Mouse (Mus musculus): Measurements from ENCODE around the gene Nceh1.

Nceh1 gene

DNA sequence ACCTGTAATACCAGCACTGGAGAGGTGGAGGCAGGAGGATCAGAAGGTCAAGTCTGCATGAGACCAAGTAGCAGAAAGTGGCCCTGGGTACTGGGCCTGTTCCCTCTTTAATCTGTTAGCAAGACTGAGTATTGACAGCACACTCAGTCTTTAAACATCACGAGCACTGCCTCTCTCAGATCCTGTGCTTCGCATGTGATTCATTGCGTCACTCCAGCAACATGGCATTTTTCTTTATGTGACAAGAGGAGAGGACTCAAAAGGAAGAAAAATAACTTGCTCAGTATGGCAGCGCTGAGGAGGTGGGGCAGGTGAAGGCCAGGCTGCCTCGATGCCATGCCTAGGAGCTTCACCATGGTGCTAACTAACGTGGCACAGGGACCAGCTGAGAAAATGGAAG, 9.1 kb downstream of the Nceh1 start:
- no peak for DNase-seq

DNA sequence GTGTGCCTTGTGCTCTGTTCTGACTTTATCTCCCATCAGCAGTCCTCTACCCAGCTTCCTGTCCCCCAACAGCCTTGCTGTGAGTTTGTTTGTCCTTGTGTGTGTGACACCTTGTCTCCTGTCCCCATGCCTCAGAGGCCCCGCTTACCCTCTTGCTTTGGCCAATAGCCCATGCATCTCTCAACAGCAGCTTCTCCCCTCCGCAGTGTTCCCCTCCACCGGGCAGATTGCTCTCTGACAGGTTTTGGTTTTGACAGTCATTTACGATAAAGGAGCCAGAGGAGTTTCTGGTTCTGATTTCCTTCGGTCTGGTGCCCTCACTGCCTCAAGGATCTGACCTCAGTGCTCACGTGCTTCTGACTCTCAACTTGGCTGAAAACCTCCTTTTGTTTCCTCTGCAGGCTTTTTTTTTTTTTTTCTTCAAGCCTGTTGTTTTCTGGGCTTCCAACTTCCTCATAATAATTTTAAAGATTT, 11.1 kb downstream of the Nceh1 start:
- DNase-seq, result no peak

DNA sequence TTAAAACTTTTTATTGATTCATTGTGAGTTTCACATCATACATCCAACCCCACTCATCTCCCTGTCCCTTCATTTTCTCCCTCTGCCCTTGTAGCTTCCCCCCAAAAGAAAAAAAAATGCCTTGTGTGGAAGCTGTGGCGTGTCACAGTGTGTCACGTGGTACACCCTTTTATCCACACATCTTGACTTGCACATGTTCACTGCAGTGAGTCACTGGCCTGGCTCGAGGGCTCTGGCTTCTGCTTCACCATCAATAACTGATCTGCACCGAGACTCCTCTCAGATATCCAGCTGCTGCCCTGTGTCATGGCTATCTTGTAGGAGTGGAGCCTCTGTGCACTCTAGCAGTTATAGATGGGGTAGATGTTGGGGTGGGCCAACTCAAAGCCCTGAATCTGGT, 12.4 kb downstream of the Nceh1 start:
- DNase-seq, result no peak

DNA sequence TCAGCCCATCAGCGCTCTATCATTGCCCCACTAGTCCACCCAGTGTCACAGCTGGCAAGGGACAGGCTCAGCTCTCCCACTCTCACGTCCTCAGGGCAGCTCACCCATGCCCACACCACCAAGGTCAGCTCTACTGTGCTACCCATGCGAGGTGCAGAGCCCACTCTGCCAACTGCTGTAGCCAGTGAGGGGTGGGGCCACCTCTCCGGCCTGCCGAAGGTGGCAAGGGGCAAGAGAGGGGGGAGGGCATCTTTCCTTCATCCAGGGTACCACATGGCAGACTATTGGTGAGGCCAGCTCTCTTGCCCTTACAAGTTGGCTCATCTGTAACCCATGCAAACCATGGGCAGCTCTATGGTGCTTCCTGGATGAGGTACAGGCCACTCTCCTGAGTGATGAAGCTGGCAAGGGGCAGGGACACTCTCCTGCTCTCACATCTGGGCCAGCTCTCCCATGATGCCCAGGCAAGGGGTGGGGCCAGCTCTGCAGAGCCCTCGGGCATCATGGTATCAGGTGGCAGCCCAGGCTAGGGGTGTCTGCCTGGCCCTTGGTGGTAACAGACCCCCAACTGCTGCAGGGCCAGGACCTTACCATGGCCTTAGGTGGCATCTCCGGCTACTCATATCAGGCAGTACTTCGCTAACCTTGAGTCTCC, 12.9 kb downstream of the Nceh1 start:
- no peak for DNase-seq

DNA sequence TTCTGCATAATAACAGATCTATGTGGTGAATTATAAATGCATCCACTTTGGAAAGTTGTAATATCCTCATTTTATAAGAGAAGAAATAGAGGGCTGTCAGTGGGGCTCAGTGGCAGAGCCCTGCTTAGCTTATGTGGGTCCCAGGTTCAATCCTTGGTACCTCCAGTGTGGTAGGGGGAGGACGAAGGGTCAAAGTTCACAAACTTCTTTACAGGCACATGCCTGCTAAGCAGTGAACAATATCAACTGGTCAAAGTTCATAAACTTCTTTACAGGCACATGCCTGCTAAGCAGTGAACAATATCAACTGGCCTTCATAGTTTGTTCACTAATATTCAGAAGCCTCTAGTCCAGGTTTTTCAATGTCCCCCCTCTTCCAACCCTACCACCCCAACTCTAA, 13.8 kb downstream of the Nceh1 start:
- DNase-seq, result no peak

DNA sequence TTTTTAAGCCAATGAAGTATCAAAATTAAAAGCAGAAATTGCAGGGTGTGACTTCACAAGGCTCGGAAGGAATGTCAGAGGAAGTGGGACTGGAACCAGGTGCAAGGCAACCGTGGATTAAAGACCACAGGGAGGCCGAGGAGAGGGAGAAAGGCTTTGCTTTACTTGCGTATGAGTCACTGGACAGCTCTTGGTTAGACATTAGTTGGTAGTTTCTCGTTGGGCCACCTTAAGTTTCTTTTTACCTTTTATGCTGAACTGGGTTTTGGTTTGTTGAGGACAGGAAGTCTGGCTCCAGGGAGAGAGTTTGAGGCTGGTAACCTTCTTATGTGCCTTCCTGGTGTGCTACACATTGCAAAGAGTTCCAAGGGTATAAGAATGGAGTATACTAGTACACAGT, 15.1 kb downstream of the Nceh1 start:
- DNase-seq, result no peak

DNA sequence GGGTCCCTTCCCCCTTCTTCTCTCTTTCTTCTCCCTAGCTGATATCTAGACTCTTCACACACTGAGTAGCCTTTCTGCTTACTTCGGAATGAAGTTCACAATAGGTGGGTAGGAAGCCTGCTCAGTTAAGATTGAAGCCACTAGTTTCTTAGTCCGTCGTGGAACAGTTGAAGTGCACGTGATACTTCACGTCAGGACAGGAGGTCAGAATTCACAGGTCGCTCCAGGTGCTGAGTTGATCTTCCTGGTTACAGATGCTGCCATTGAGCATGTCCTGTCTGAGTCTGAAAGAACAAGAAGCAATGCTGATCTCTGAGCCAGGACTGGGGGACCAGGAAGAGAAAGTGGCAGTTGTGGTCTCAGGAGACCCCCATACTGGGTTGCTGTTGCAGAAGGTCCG, 16.4 kb downstream of the Nceh1 start:
- DNase-seq, result no peak

DNA sequence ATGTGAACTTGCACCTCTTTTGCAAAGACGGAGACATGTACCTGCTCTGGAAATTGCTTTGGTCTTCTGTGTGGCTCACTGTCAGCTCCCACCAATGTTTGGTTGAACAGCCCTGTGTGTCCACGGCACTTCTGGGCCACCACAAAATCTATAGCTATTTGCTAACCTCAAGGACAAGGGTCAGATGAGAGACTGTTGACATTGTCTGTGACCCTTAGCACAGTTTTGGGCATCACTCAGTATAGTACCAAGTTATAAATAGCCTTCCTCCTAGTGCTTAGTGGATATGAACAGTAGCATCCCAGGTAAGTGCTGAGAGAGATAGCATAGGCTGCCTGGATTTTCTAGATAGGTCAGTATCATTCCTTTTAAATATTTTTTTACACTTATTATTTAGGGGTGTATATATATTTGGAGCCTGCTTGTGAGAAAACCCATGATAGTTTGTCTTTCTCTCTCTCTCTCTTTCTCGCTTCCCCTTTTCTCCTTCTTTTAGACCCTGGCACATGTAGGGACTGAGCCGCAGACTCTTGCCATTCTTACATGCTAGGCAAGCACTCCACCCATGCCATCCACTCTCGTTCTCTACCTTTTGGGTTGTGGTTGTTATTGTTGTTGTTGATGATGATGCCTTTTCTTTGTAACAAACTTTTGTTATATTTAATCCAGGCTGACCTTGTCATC, 19.1 kb downstream of the Nceh1 start:
- DNase-seq, result no peak

DNA sequence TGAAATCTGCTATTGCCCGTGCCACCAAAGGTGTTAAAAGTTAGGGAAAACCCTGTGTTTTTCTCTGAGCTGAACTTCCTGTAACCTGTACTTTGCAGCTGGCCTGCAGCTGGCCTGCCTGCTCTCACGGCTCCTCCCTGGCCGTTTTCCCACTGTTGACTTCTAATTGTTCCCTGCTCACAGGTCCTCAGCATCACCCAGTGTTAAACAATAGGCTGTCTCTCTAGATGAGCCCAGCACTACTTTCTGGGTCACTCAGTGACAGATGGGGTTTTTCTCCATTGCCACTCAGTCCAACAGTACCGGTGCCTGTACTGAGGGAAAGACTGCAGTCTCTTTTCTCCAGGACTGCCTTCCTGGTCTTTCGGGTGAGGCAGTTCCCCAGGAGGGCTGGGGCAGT, 22.3 kb downstream of the Nceh1 start:
- DNase-seq, result no peak

DNA sequence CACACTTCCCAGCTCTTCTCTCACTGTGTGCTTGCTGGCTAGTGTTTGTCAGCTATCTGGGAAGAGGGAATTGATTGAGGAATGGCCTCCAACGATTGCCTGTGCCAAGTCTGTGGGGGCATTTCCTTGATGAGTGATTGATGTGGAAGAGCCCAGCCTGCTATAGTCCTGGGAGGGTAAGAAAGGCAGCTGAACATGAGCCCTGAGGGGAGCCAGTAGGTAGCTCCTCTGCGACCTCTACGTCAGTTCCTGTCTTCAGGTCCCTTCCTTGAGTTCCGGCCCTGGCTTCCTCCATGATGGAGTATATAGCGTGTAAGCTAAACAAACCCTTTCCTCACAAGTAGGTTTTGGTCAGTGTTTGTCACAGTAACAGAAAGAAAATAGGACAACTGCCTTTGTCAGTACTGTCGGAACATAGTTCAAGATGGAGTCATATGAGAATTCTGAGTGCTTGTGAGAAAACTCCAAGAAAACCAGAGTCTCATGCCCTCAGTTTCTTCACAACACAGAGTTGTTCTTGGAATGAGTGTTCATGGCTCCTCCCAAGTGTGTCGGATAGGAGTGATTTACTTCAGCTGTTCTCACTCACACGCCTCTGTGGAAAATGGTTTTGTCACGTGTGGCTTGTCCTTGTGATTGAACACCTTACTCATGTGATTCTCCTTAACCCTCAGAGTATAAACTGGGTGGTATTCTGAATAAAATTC, 22.9 kb downstream of the Nceh1 start:
- no peak for DNase-seq

DNA sequence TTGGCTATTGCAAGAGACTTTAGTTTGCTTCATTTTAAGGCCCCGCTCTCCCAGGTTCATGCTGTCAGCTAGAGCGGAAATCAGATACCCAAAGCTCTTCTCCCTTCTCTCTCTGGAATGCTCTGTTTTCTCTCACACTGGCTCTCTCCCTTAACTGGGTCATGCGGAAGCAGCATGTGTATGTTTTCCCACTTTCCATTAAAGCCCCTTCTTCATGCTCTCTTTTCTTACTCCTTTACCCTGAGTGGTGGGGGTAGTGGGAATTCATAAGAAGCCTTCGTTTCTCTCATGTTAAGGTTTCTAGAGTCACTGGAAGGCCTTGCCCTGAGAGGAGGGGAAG, 23.4 kb downstream of the Nceh1 start:
- DNase-seq, result no peak

DNA sequence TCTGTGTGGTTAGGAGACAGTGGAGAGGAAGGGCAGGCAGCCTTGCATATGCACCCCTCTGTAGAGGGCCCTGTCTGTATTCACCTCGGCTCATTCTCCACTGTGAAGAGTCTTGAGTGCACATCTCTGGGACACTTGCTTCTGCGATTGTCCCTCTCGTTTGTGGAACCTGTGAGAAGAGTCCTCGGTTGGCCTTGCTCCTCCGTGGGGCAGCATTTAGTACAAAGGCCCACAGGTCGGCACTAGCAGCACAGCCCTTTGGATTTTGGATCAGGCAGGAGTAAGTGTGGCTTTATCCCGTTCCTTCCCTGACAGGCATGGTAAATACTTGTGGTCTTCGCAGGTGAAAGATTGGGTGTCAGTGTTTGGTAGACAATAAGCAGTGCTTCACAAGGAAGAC, 23.8 kb downstream of the Nceh1 start:
- DNase-seq, result no peak

DNA sequence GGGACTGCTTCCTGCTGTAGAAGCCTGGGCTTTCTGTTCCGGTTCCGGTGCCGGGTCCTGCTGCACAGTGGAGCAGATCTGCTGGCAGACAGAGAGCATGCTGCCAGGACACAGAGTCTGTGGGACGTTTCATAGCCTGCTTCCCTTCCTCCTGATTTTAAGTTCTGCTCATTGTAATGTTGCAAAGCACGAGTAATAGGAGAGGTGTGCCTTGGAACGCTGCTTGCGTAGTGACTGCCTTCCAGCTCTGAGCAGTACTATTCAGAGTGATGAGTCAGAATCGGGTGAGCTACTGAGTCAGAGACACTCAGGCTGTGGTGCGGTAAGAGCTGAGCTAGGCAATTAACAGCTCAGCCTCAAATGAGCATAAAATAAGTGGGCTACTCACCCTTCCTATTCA, 26.9 kb downstream of the Nceh1 start:
- DNase-seq, result no peak

DNA sequence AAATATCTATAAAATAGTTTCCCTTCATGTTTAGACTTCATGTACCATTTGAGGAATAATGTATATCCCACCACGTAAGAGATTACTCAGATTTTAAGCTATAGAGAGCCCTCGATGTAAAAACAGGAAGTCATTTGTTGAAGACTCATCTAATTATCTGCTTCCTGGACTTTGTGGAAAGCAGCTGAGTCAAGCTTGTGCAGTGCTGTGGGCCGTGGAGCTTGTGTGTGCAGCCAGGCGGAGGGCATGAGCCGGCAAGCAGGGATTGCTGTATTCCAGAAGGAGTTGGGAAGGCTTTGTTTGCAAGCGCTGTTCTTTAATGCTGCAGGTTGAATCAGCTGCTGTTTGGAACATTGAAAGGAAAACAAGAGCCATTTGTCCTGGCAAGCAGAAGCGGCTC, 27.5 kb downstream of the Nceh1 start:
- no peak for DNase-seq

DNA sequence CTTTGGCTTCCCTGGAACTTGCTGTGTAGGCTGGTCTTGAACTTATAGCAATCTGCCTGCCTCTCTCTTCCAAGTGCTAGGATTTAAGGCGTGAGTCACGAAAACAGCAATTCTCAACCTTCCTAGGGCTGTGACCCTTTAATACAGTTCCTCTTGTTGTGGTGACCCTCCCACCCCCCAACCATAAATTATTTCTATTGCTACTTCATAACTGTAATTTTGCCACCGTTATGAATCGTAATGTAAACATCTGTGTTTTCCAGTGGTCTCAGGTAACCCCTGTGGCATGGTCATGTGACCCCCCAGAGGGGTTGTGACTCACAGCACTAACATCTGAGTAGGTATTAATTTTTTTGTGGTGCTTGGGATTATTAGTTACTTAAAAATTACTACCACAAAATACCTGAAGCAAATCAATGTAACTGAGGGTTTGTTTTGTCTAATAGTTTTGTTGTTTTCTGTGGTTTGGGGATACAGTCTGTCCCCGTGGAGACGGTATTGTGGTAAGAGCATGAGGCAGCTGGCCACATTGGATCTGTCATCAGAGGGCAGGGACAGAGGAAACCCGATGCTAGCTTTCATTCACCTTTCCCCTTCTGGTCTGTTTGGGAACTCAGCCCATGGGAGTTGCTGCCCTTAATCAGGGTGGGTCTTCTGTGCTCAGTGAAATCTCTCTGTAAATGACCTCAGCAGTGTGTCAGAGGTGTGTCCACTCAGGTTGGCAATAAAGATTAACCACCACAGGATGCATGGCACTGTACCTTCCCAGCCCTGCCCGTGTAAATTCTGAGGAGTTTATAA, 31.5 kb downstream of the Nceh1 start:
- no peak for DNase-seq

DNA sequence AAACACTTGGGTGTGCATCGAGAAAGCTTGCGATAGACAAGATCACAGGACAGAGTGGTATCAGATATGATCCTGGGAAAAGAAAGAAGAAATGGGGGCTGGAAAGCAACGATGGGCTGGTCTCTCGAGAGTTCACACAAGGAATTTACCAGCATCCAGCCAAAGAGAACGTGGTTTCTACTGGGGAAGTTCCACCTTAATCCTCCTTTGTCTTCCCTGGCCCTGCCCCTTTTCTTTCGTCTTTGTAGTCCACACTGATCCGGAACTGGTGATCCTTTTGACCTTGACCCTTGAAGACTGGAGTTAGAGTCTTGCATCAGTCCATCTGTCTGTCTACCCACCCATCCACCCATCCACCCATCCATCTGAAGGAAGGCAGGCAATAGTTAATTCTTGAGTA, 34.6 kb downstream of the Nceh1 start:
- DNase-seq, result no peak

DNA sequence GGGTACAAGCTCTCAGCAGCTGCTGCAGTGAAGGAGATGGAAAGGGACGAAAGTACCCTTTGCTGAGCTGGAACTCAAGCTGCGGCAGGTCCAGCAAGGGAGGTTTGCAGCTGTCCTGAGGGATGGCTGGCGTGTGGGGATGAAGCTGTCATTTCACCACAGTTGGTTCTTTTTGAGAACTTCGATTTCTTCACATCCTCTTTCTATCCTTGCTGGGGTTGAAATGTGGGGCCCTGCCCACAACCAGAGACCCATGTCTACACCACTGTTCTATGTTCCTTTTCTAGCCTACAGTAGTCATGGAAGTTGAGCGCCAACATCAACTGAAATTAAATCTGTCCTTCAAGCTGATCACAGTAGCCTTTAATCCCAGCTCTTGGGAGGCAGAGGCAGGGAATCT, 35.8 kb downstream of the Nceh1 start:
- no peak for DNase-seq

DNA sequence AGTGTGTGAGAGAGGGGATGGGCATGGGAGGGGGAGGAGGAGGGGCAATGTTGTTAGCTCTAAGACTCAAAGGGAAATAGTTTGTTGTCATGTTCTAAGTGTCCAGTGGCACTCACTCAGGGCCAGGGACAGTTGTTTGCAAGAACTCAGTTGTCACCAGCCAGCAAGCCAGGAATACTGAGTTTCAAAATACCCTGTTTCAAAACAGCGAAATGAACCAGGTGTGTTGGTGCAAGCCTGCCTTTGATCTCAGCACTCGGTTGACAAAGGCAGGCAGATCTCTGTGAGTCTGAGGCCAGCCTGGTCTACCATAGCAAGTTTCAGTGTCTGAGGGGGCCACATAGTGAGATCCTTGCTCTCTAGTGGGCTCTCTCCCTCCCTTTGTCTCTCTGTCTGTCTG, 39.3 kb downstream of the Nceh1 start:
- no peak for DNase-seq

DNA sequence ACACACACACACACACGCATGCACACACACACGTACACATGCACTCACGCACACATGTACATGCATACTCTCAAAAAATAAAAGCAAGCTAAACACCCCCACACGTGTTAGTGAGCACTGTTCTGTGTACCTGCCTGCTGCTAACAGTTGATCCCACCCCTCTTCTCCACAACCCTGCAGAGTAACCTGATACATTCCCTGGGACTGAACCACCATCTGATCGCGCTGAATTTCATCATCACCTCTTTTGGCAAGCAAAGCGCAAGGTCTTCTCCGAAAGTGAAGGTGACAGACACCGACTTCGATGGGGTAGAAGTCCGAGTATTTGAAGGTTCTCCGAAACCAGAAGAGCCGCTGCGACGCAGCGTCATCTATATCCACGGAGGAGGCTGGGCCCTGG, 39.7 kb downstream of the Nceh1 start:
- DNase-seq, result no peak

DNA sequence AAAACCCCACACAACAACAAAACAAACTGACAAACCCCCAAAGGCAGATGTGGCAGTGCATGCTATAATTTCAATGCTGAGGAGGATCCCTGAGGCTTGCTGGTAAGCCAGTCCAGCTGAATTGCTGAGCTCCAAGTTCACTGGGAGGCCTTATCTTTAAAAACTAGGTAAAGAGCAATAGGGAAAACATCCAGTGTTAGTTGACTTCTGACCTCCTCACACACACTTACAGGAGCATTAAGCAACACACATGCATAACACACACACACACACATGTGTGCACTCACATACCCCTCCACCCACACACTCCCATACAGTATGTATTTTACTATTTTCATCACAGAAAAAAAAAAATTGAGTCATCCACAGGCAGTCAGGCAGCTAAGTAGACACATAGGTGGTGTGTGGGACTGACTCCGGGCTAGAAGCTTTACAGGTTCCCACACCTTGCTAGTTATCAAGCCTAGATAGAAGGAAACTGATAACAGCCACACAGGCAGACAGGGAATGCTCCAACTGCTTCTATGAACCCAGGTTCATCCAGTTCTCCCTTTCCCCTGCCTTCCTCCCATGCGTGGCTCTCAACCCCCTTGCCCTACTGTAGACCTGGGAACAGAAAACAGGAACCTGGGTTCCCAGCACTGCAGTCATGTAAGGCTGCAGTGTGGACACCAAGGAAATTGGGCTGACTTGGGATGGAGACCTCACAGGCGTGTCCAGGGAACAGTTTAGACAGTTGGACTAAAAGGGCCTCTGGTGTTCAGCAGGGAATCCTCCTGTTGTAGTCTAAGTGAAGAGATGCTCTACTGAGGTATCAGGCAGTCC, 45.1 kb downstream of the Nceh1 start:
- DNase-seq, result no peak

DNA sequence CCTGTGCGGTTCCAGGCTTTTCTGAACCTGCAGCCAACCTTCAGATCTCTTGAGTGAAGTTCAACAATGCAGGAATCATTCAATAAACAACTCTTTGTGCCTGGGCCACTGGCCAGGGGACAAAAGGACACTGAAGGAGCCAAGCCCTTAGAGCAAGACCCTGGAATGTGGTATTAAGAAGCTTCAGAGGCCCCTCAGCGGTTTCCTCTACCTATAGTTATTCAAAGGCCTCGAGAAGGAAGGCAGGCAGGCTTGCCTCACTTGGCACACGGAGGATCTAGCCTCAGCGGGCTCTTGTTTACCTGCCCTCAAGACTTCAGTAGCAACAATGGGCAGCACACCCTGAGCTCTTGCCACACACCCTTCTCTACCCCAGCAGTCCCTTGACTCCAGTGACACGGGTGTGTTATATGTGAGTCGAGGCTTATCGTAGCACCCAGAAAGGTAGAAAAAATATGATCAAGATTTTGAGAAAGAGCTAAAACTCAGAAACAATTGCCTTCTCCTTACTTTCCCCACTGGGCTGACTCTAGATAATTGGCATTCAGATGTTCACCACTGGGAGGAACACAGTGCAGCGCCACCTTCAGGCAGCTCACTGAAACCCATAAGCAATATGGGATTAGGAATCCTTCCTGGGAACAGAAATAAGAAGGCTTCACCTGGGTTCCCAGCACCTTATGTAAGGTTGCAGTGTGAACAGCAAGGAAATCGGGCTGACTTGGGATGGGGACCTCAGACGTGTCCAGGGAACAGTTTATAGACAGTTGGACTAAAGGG, 46.0 kb downstream of the Nceh1 start:
- no peak for DNase-seq

DNA sequence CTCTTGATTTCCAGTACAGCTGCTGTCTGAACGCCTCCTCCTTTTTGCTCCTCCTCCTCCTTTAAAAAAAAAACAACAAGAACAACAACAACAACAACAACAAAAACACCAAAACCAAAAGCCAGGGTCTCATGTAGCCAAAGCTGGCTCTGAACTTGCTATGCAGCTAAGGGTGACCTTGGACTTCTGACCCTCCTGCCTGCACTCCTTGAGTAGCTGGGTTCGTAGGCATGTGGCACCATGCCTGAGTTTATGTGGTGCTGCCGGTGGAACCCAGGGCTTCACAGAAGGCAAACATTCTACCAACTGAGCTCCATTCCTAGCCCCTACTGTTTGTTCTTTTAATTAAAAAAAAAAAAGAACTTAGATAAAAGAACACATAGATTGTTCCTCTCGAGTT, 50.6 kb downstream of the Nceh1 start:
- DNase-seq, result no peak

All from right cerebral cortex, postnatal 4 days (tissue).